In the genomic region with DNA sequence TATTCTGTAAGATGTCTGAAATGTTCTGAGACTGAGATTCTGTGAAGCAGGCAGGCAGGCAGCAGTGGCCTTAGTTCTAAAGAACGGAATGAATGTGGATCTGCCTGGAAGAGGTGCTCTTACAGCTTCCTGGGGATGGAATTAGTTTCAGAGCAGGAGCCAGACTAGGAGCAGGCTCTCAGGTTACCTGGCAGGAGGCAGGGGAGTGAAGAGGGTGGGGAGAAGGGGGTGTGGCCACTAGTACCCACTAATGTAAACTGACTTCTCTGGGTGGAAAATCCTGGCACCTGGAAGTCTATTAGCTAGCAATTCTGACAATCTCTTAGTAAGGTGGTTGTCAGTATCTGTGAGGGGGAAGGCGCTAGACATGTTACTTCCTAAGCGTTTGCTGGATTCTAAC, we compare ENCODE assay signal across 13 mouse cellular contexts. TPM values are rescaled to one million over a fixed set of nuclear protein-coding genes. Genes with fewer than 3 reads are reported as not detected.
DNase-seq lines count a peak whose midpoint lies in the region; ATAC-seq and TF ChIP-seq lines count a peak whose summit lies in the region.
"Had no signal": no experiment of that assay in that cellular context is flagged by ENCODE, and none has a peak within 500 bp of the region (broad histone marks: within the 10 kb centered on the region; RNA-seq: fewer than 3 reads in every experiment).

No protein-coding gene starts in this region.

- peak overlapping the region; percentile 80; the same call in 1 of the 2 replicates for H3K4me3 ChIP-seq in layer of hippocampus, adult 2 months
- no peak overlapping the region for H3K4me3 ChIP-seq in embryonic facial prominence, embryonic 14.5 days (ENCODE audit: low read depth, low read length)
- no peak overlapping the region for H3K4me3 ChIP-seq in midbrain, embryonic 15.5 days
- H3K4me3 ChIP-seq: limb, embryonic 12.5 days had no signal

- no peaks in the 10 kb centered on the region for H3K27me3 ChIP-seq in embryonic facial prominence, embryonic 14.5 days (replicated peaks; ENCODE audit: control insufficient read depth, insufficient read depth, low read length)
- no peaks in the 10 kb centered on the region for H3K27me3 ChIP-seq in midbrain, embryonic 15.5 days (replicated peaks)
- H3K27me3 ChIP-seq: limb, embryonic 12.5 days had no signal

- no peak for TF ChIP-seq CTCF in layer of hippocampus, adult 2 months (conservative IDR thresholded peaks at IDR 0.05)

- ATAC-seq in embryonic facial prominence, embryonic 14.5 days (ENCODE audit: low read depth): no peak; the same call in 1 of the 2 replicates
- no peak for ATAC-seq in midbrain, embryonic 15.5 days (replicated peaks)

- peaks cover 17% of the 10 kb centered on the region for H3K4me1 ChIP-seq in embryonic facial prominence, embryonic 14.5 days (ENCODE audit: control insufficient read depth, insufficient read depth, low read length)
- H3K4me1 ChIP-seq in midbrain, embryonic 15.5 days: peaks cover 28% of the 10 kb centered on the region

- no peak overlapping the region for H3K27ac ChIP-seq in layer of hippocampus, adult 2 months
- H3K27ac ChIP-seq in embryonic facial prominence, embryonic 14.5 days (replicated peaks; ENCODE audit: low read depth, low read length): no peak overlapping the region
- H3K27ac ChIP-seq in midbrain, embryonic 15.5 days: no peak overlapping the region
- H3K27ac ChIP-seq: limb, embryonic 12.5 days had no signal

- 0 out of 2 replicates have a peak overlapping the region, but pooled peaks have one; percentile 38 for H3K9ac ChIP-seq in embryonic facial prominence, embryonic 14.5 days (ENCODE audit: low read depth, low read length)
- no peak overlapping the region for H3K9ac ChIP-seq in midbrain, embryonic 15.5 days
- H3K9ac ChIP-seq: limb, embryonic 12.5 days had no signal

- 0 out of 2 replicates have a peak, but pooled peaks cover 7% of the 10 kb centered on the region for H3K9me3 ChIP-seq in embryonic facial prominence, embryonic 14.5 days (ENCODE audit: control insufficient read depth, low read length)
- H3K9me3 ChIP-seq in midbrain, embryonic 15.5 days: no peaks in the 10 kb centered on the region
- H3K9me3 ChIP-seq: limb, embryonic 12.5 days had no signal

- 78% methylated on average over 3 of the region's 3 CpGs for WGBS in embryonic facial prominence, embryonic 14.5 days
- WGBS in midbrain, embryonic 15.5 days: 92% methylated on average over 3 of the region's 3 CpGs

- peak overlapping the region; percentile 24 for H3K4me2 ChIP-seq in embryonic facial prominence, embryonic 14.5 days (ENCODE audit: low read depth, low read length)
- peak overlapping the region; percentile 17; the same call in 1 of the 2 replicates for H3K4me2 ChIP-seq in midbrain, embryonic 15.5 days

- H3K36me3 ChIP-seq in embryonic facial prominence, embryonic 14.5 days (ENCODE audit: control insufficient read depth, insufficient read depth, low read length): peaks cover 30% of the 10 kb centered on the region
- peaks cover 10% of the 10 kb centered on the region; the same call in 1 of the 2 replicates for H3K36me3 ChIP-seq in midbrain, embryonic 15.5 days (replicated peaks)

- peak; percentile 58 for DNase-seq in gastrocnemius, adult 18-20 months (ENCODE audit: low spot score)
- DNase-seq in gastrocnemius, postnatal 4 days (ENCODE audit: low spot score in 2 of 2): no peak
- no peak for DNase-seq in layer of hippocampus, adult 2 months (ENCODE audit: low spot score in 2 of 2)
- DNase-seq in layer of hippocampus, adult 8-10 months (ENCODE audit: low spot score in 2 of 2): no peak
- peak; percentile 33 for DNase-seq in embryonic facial prominence, embryonic 14.5 days (ENCODE audit: low spot score)
- DNase-seq in right cerebral cortex, postnatal 36 days (ENCODE audit: low spot score in 2 of 2): no peak
- no peak for DNase-seq in frontal cortex, postnatal 36 days (ENCODE audit: low spot score in 2 of 2)
- DNase-seq: adrenal gland, postnatal 25 days; B cell, adult 2 months; cerebellum, adult 18-20 months; heart, adult 18-20 months had no signal

RNA-seq across cellular contexts. Expression of a gene that starts 2.4 kb away (rescaled TPM):
- 10 to 100 TPM; 19.5 to 20.7 TPM for total RNA-seq in gastrocnemius, adult 18-20 months (2021)
- total RNA-seq in gastrocnemius, postnatal 4 days (2021): 10 to 100 TPM; 42.7 to 43.1 TPM
- 10 to 100 TPM; 89.6 to 97.0 TPM for total RNA-seq in layer of hippocampus, adult 2 months (2021)
- total RNA-seq in layer of hippocampus, adult 8-10 months (2022): 100 to 1,000 TPM in 2 of 4 experiments, 10 to 100 TPM in 2; 75.3 to 108 (median 92.2) TPM
- polyA plus RNA-seq in embryonic facial prominence, embryonic 14.5 days (2014; fragmentation: Nextera tagmentation; extraction: Ambion mirVana): 39.8 and 53.0 TPM in 2 replicates
- 48.1 and 48.6 TPM in 2 replicates for polyA plus RNA-seq in midbrain, embryonic 15.5 days (2015; fragmentation: Nextera tagmentation; extraction: Ambion mirVana)

RNA-seq across cellular contexts. Expression of a gene that starts 24.1 kb away (rescaled TPM):
- under 1 TPM; 0.14 to 0.23 TPM for total RNA-seq in gastrocnemius, adult 18-20 months (2021)
- 1 to 10 TPM in 1 of 2 experiments, under 1 TPM in 1; 0.73 to 1.2 TPM for total RNA-seq in gastrocnemius, postnatal 4 days (2021)
- 1 to 10 TPM; 6.3 to 7.3 TPM for total RNA-seq in layer of hippocampus, adult 2 months (2021)
- 1 to 10 TPM; 3.7 to 7.8 (median 6.8) TPM for total RNA-seq in layer of hippocampus, adult 8-10 months (2022)
- polyA plus RNA-seq in embryonic facial prominence, embryonic 14.5 days (2014; fragmentation: Nextera tagmentation; extraction: Ambion mirVana): 2.8 and 3.5 TPM in 2 replicates
- polyA plus RNA-seq in midbrain, embryonic 15.5 days (2015; fragmentation: Nextera tagmentation; extraction: Ambion mirVana): 69.5 and 73.5 TPM in 2 replicates

RNA-seq across cellular contexts. Expression of a gene that starts 44.4 kb away (rescaled TPM):
- total RNA-seq in gastrocnemius, adult 18-20 months (2021): 1 to 10 TPM; 8.1 to 8.7 TPM
- 10 to 100 TPM in 1 of 2 experiments, 1 to 10 TPM in 1; 8.7 to 10.7 TPM for total RNA-seq in gastrocnemius, postnatal 4 days (2021)
- 10 to 100 TPM; 30.7 to 34.6 TPM for total RNA-seq in layer of hippocampus, adult 2 months (2021)
- total RNA-seq in layer of hippocampus, adult 8-10 months (2022): 10 to 100 TPM; 27.5 to 36.6 (median 30.4) TPM
- polyA plus RNA-seq in embryonic facial prominence, embryonic 14.5 days (2014; fragmentation: Nextera tagmentation; extraction: Ambion mirVana): 14.5 and 15.4 TPM in 2 replicates
- 19.2 and 22.2 TPM in 2 replicates for polyA plus RNA-seq in midbrain, embryonic 15.5 days (2015; fragmentation: Nextera tagmentation; extraction: Ambion mirVana)

Comparison
In these comparisons a context has a peak if more than half of its experiments do, and no peak if none do; other contexts are left out.
1. DNase-seq: peak in gastrocnemius, adult 18-20 months (single experiment) and embryonic facial prominence, embryonic 14.5 days (single experiment); none in gastrocnemius, postnatal 4 days (0 of 2), layer of hippocampus, adult 2 months (0 of 2), layer of hippocampus, adult 8-10 months (0 of 2), right cerebral cortex, postnatal 36 days (0 of 2) and frontal cortex, postnatal 36 days (0 of 2).